16 mouse cellular contexts compared by ENCODE assay signal in the genomic region with DNA sequence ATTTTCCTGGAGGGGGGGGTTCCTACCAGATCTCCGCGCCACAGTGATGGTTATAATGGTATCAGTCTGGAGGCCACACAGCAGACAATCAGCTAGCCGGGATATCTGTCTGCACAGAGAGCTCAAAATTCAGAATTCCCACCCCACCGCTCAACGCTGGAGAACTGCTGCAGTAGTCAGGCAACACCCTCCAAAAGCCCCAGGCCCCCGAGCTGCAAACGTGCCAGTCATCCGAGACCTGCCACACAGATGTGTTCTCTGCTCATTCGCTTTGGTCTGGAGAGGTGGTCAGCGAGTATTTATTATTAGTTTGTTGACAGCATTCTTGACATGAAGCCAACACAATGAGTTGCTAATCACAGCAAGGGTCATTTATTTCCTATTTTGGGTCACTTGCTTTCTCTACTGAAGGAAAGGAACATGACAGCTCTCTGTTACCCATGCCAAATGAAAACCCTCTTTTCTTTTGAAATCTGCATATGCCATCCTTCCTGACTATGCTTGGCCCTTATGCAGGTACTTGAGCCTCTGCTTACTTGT.
DNase-seq lines count a peak whose midpoint lies in the region; ATAC-seq and TF ChIP-seq lines count a peak whose summit lies in the region.
"Had no signal": no experiment of that assay in that cellular context is flagged by ENCODE, and none has a peak within 500 bp of the region (broad histone marks: within the 10 kb centered on the region; RNA-seq: fewer than 3 reads in every experiment).

No protein-coding gene starts in this region.

- no peaks in the 10 kb centered on the region for H3K36me3 ChIP-seq in heart, embryonic 15.5 days
- H3K36me3 ChIP-seq in testis, adult 2 months (ENCODE audit: control insufficient read depth, insufficient read depth, low read length) = no peaks in the 10 kb centered on the region
- H3K36me3 ChIP-seq: embryonic facial prominence, embryonic 15.5 days; hindbrain, embryonic 13.5 days; midbrain, embryonic 13.5 days had no signal

- 48% methylated on average over 10 of the region's 10 CpGs for WGBS in heart, embryonic 15.5 days

- peak overlapping the region; percentile 39 for H3K27ac ChIP-seq in heart, embryonic 15.5 days
- H3K27ac ChIP-seq in testis, adult 2 months (ENCODE audit: control insufficient read depth, insufficient read depth, low read depth, low read length) = no peak overlapping the region
- H3K27ac ChIP-seq: embryonic facial prominence, embryonic 15.5 days; hindbrain, embryonic 13.5 days; kidney, postnatal 0 days; midbrain, embryonic 13.5 days had no signal

- H3K9me3 ChIP-seq in heart, embryonic 15.5 days (replicated peaks) = no peaks in the 10 kb centered on the region
- H3K9me3 ChIP-seq: embryonic facial prominence, embryonic 15.5 days; hindbrain, embryonic 13.5 days; midbrain, embryonic 13.5 days had no signal

- DNase-seq in heart, adult 8-10 months (ENCODE audit: low spot score) = no peak
- DNase-seq in kidney, postnatal 14 days = peak; percentile 11
- no peak for DNase-seq in kidney, postnatal 10 days
- no peak for DNase-seq in testis, postnatal 10 days (ENCODE audit: low spot score)
- no peak for DNase-seq in adrenal gland, adult 18-20 months (ENCODE audit: low spot score in 2 of 2)
- DNase-seq: adrenal gland, postnatal 14 days; kidney, adult 2 months; lung, postnatal 14 days; thymus, postnatal 25 days had no signal

- H3K27me3 ChIP-seq in heart, embryonic 15.5 days = no peaks in the 10 kb centered on the region
- no peaks in the 10 kb centered on the region for H3K27me3 ChIP-seq in testis, adult 2 months (ENCODE audit: control insufficient read depth, insufficient read depth, low read length)
- H3K27me3 ChIP-seq: embryonic facial prominence, embryonic 15.5 days; hindbrain, embryonic 13.5 days; midbrain, embryonic 13.5 days had no signal

- no peak for ATAC-seq in heart, embryonic 15.5 days (replicated peaks; ENCODE audit: insufficient number of reproducible peaks, insufficient read depth, low FRiP score, low read depth)
- ATAC-seq: forebrain, embryonic 14.5 days; midbrain, embryonic 13.5 days had no signal

- no peak for TF ChIP-seq CTCF in testis, adult 2 months (IDR thresholded peaks at IDR 0.05; ENCODE audit: control insufficient read depth, insufficient read depth, insufficient replicate concordance, low read depth, low read length)

- H3K4me1 ChIP-seq in heart, embryonic 15.5 days (replicated peaks) = peaks cover 6% of the 10 kb centered on the region; the same call in 1 of the 2 replicates
- no peaks in the 10 kb centered on the region; the same call in 1 of the 2 replicates for H3K4me1 ChIP-seq in testis, adult 2 months (ENCODE audit: control insufficient read depth, insufficient read depth, low read length)
- H3K4me1 ChIP-seq: embryonic facial prominence, embryonic 15.5 days; hindbrain, embryonic 13.5 days had no signal

- no peak overlapping the region for H3K9ac ChIP-seq in heart, embryonic 15.5 days
- H3K9ac ChIP-seq: embryonic facial prominence, embryonic 15.5 days; hindbrain, embryonic 13.5 days; midbrain, embryonic 13.5 days had no signal

- no peak overlapping the region for H3K4me2 ChIP-seq in heart, embryonic 15.5 days
- H3K4me2 ChIP-seq: embryonic facial prominence, embryonic 15.5 days; hindbrain, embryonic 13.5 days; midbrain, embryonic 13.5 days had no signal

- TF ChIP-seq POLR2A in testis, adult 2 months (IDR thresholded peaks at IDR 0.05; ENCODE audit: control insufficient read depth, low read depth, low read length) = no peak

- no peak overlapping the region for H3K4me3 ChIP-seq in heart, embryonic 15.5 days
- H3K4me3 ChIP-seq in testis, adult 2 months (ENCODE audit: control insufficient read depth, low read depth, low read length) = peak overlapping the region; percentile 25; the same call in 1 of the 2 replicates
- H3K4me3 ChIP-seq: embryonic facial prominence, embryonic 15.5 days; hindbrain, embryonic 13.5 days; midbrain, embryonic 13.5 days had no signal
